Mouse (Mus musculus) heart, embryonic 15.5 days (tissue): ENCODE data around the gene Gna13. TPM values are rescaled to one million over a fixed set of nuclear protein-coding genes. Genes with fewer than 3 reads are reported as not detected.

Source experiments
- ATAC-seq: fragments of 200-750 bp; cut with Nextera tagmentation; replicated peaks from 2 replicates; pipeline ENCODE4 v1.8.0; 2017; ENCODE audit warnings: low read depth, moderate TSS enrichment; ENCODE audit not compliant: insufficient number of reproducible peaks, insufficient read depth, low FRiP score
- H3K27ac ChIP-seq: fragments of 300-500 bp; sonication (generic); 2 replicates; pipeline ENCODE4 v1.5.1; 2015; ENCODE audit warnings: mild to moderate bottlenecking, inconsistent platforms
- H3K27me3 ChIP-seq: fragments of 300-500 bp; sonication (generic); 2 replicates; pipeline ENCODE4 v1.6.1; 2015; ENCODE audit warnings: inconsistent platforms
- H3K36me3 ChIP-seq: fragments of 300-500 bp; sonication (generic); 2 replicates; pipeline ENCODE4 v1.6.1; 2015; ENCODE audit warnings: mild to moderate bottlenecking, inconsistent platforms
- H3K4me1 ChIP-seq: fragments of 300-500 bp; sonication (generic); replicated peaks from 2 replicates; pipeline ENCODE4 v1.6.1; 2015; ENCODE audit warnings: inconsistent platforms
- H3K4me2 ChIP-seq: fragments of 300-500 bp; sonication (generic); 2 replicates; pipeline ENCODE4 v1.6.1; 2015; ENCODE audit warnings: inconsistent platforms, mild to moderate bottlenecking, moderate library complexity
- H3K4me3 ChIP-seq: fragments of 300-500 bp; sonication (generic); 2 replicates; pipeline ENCODE4 v1.5.1; 2015; ENCODE audit warnings: mild to moderate bottlenecking, inconsistent platforms
- H3K9ac ChIP-seq: fragments of 300-500 bp; sonication (generic); 2 replicates; pipeline ENCODE4 v1.6.1; 2015; ENCODE audit warnings: mild to moderate bottlenecking, inconsistent platforms
- H3K9me3 ChIP-seq: fragments of 300-500 bp; sonication (generic); replicated peaks from 2 replicates; pipeline ENCODE4 v1.6.1; 2016; ENCODE audit warnings: inconsistent platforms
- WGBS: fragments of 180-500 bp; shearing (Covaris S2); methylation state at CpG from one replicate; pipeline ENCODE4 v1.1.7; 2015; ENCODE audit warnings: mixed read lengths; 5-methylcytosine and 5-hydroxymethylcytosine counted together
- polyA plus RNA-seq: library from polyadenylated mRNA; unstranded; fragments of >200 nt; fragmentation: Nextera tagmentation; extraction: Ambion mirVana; gene quantifications from 2 replicates; pipeline ENCODE4 v1.2.1, GENCODE M21; 2015

The Gna13 gene
- 19.3 and 19.9 TPM in 2 replicates for polyA plus RNA-seq

GRCm38 (mm10) chr11:109362463-109363190 lies at the start of gene Gna13:
Gene Gna13, plus strand, starts transcription at chr11:109362831.
- Histone ChIP-seq H3K9ac (peak within 1 kb of the TSS; percentile 86), H3K27me3 (no peaks in the 10 kb centered on the region), H3K36me3 (peaks cover 4% of the 10 kb centered on the region; the same call in 1 of the 2 replicates), H3K27ac (peak within 1 kb of the TSS; percentile 97), H3K4me1 (peaks cover 62% of the 10 kb centered on the region), H3K4me3 (peak within 1 kb of the TSS; percentile 93), H3K9me3 (no peaks in the 10 kb centered on the region), H3K4me2 (peak within 1 kb of the TSS; percentile 80)
- WGBS: under 1% methylated on average over 64 of the region's 89 CpGs
- ATAC-seq: peak; percentile 83

GRCm38 (mm10) chr11:109316921-109317320 lies 45.7 kb upstream of the Gna13 start:
- H3K9ac ChIP-seq: no peak overlapping the region
- H3K4me3 ChIP-seq: no peak overlapping the region
- no peaks in the 10 kb centered on the region for H3K36me3 ChIP-seq
- peaks cover 20% of the 10 kb centered on the region for H3K27me3 ChIP-seq
- 0 out of 2 replicates have a peak, but pooled peaks cover 4% of the 10 kb centered on the region for H3K4me1 ChIP-seq
- 42% methylated on average over 4 of the region's 4 CpGs for WGBS
- H3K4me2 ChIP-seq: no peak overlapping the region
- ATAC-seq: no peak
- H3K9me3 ChIP-seq: no peaks in the 10 kb centered on the region
- no peak overlapping the region for H3K27ac ChIP-seq

- H3K4me2 ChIP-seq: no peak overlapping the region
- 80% methylated on average over 4 of the region's 4 CpGs for WGBS
- no peaks in the 10 kb centered on the region for H3K4me1 ChIP-seq
- no peak for ATAC-seq
- H3K9me3 ChIP-seq: no peaks in the 10 kb centered on the region
- no peak overlapping the region for H3K9ac ChIP-seq
- no peaks in the 10 kb centered on the region for H3K36me3 ChIP-seq
- H3K27me3 ChIP-seq: peaks cover 9% of the 10 kb centered on the region
- H3K27ac ChIP-seq: no peak overlapping the region
- H3K4me3 ChIP-seq: no peak overlapping the region
Observed at GRCm38 (mm10) chr11:109319471-109319870, 43.2 kb upstream of the Gna13 start.

- Histone ChIP-seq H3K4me3 (no peak overlapping the region), H3K4me1 (no peaks in the 10 kb centered on the region), H3K27ac (no peak overlapping the region), H3K9ac (no peak overlapping the region), H3K4me2 (no peak overlapping the region), H3K36me3 (no peaks in the 10 kb centered on the region), H3K9me3 (no peaks in the 10 kb centered on the region), H3K27me3 (peaks cover 9% of the 10 kb centered on the region)
- WGBS: 78% methylated on average over 5 of the region's 5 CpGs
- ATAC-seq: no peak
Observed at GRCm38 (mm10) chr11:109319946-109320345, 42.7 kb upstream of the Gna13 start.

- Histone ChIP-seq H3K27me3 (peaks cover 9% of the 10 kb centered on the region), H3K4me2 (no peak overlapping the region), H3K4me3 (no peak overlapping the region), H3K9ac (no peak overlapping the region), H3K36me3 (no peaks in the 10 kb centered on the region), H3K9me3 (no peaks in the 10 kb centered on the region), H3K27ac (no peak overlapping the region), H3K4me1 (no peaks in the 10 kb centered on the region)
- no peak for ATAC-seq
- 46% methylated on average over 8 of the region's 8 CpGs for WGBS
Observed at GRCm38 (mm10) chr11:109320361-109320933, 42.2 kb upstream of the Gna13 start.

GRCm38 (mm10) chr11:109326270-109326669 lies 36.4 kb upstream of the Gna13 start:
- Histone ChIP-seq H3K4me3 (no peak overlapping the region), H3K4me1 (peaks cover 3% of the 10 kb centered on the region; the same call in 1 of the 2 replicates), H3K9me3 (no peaks in the 10 kb centered on the region), H3K27me3 (no peaks in the 10 kb centered on the region), H3K36me3 (no peaks in the 10 kb centered on the region), H3K4me2 (no peak overlapping the region), H3K27ac (no peak overlapping the region), H3K9ac (no peak overlapping the region)
- WGBS: 63% methylated on average over 13 of the region's 13 CpGs
- ATAC-seq: no peak

GRCm38 (mm10) chr11:109327381-109327780 lies 35.2 kb upstream of the Gna13 start:
- WGBS: 53% methylated on average over 3 of the region's 3 CpGs
- H3K36me3 ChIP-seq: no peaks in the 10 kb centered on the region
- H3K4me3 ChIP-seq: no peak overlapping the region
- peaks cover 8% of the 10 kb centered on the region for H3K4me1 ChIP-seq
- ATAC-seq: no peak
- no peaks in the 10 kb centered on the region for H3K9me3 ChIP-seq
- H3K27me3 ChIP-seq: no peaks in the 10 kb centered on the region
- no peak overlapping the region for H3K9ac ChIP-seq
- H3K4me2 ChIP-seq: no peak overlapping the region
- no peak overlapping the region for H3K27ac ChIP-seq

- no peaks in the 10 kb centered on the region for H3K36me3 ChIP-seq
- no peaks in the 10 kb centered on the region for H3K27me3 ChIP-seq
- no peak overlapping the region for H3K9ac ChIP-seq
- H3K4me1 ChIP-seq: peaks cover 8% of the 10 kb centered on the region
- no peak overlapping the region for H3K4me3 ChIP-seq
- ATAC-seq: no peak
- no peak overlapping the region for H3K27ac ChIP-seq
- no peak overlapping the region for H3K4me2 ChIP-seq
- H3K9me3 ChIP-seq: no peaks in the 10 kb centered on the region
- WGBS: 82% methylated on average over 10 of the region's 10 CpGs
Observed at GRCm38 (mm10) chr11:109327952-109328351, 34.7 kb upstream of the Gna13 start.

- no peaks in the 10 kb centered on the region for H3K9me3 ChIP-seq
- H3K27me3 ChIP-seq: no peaks in the 10 kb centered on the region
- H3K36me3 ChIP-seq: no peaks in the 10 kb centered on the region
- no peak overlapping the region for H3K27ac ChIP-seq
- no peak for ATAC-seq
- no peak overlapping the region for H3K9ac ChIP-seq
- WGBS: 52% methylated on average over 4 of the region's 4 CpGs
- H3K4me3 ChIP-seq: no peak overlapping the region
- H3K4me2 ChIP-seq: no peak overlapping the region
- peaks cover 8% of the 10 kb centered on the region for H3K4me1 ChIP-seq
Observed at GRCm38 (mm10) chr11:109329331-109329730, 33.3 kb upstream of the Gna13 start.

- no peaks in the 10 kb centered on the region for H3K9me3 ChIP-seq
- H3K27me3 ChIP-seq: no peaks in the 10 kb centered on the region
- peak overlapping the region; percentile 52 for H3K4me3 ChIP-seq
- peak; percentile 51; the same call in 1 of the 2 replicates for ATAC-seq
- H3K4me2 ChIP-seq: peak overlapping the region; percentile 70
- WGBS: 32% methylated on average over 16 of the region's 17 CpGs
- peaks cover 8% of the 10 kb centered on the region for H3K4me1 ChIP-seq
- H3K36me3 ChIP-seq: no peaks in the 10 kb centered on the region
- H3K9ac ChIP-seq: no peak overlapping the region
- H3K27ac ChIP-seq: no peak overlapping the region
Observed at GRCm38 (mm10) chr11:109330706-109331393, 31.8 kb upstream of the Gna13 start.

- 7% methylated on average over 6 of the region's 6 CpGs for WGBS
- ATAC-seq: peak; percentile 85
- Histone ChIP-seq H3K27ac (no peak overlapping the region), H3K9ac (peak overlapping the region; percentile 53), H3K4me3 (peak overlapping the region; percentile 52), H3K9me3 (no peaks in the 10 kb centered on the region), H3K27me3 (no peaks in the 10 kb centered on the region), H3K36me3 (no peaks in the 10 kb centered on the region), H3K4me2 (peak overlapping the region; percentile 70), H3K4me1 (peaks cover 8% of the 10 kb centered on the region)
Observed at GRCm38 (mm10) chr11:109331424-109331824, 31.2 kb upstream of the Gna13 start.
